Mouse (Mus musculus) ES-Bruce4 (cell line): ENCODE measurements around the gene Atp1a4. TPM values are rescaled to one million over a fixed set of nuclear protein-coding genes. Genes with fewer than 3 reads are reported as not detected.

Source experiments
- H3K27ac ChIP-seq: 2 replicates; pipeline ENCODE4 v1.5.1; 2012; ENCODE audit warnings: low read length, inconsistent platforms; ENCODE audit not compliant: insufficient read depth
- H3K27me3 ChIP-seq: 2 replicates; pipeline ENCODE4 v1.6.1; 2012; ENCODE audit warnings: mild to moderate bottlenecking, low read length, inconsistent platforms; ENCODE audit not compliant: control insufficient read depth, poor library complexity, insufficient read depth, severe bottlenecking
- H3K36me3 ChIP-seq: 2 replicates; pipeline ENCODE4 v1.6.1; 2012; ENCODE audit warnings: inconsistent platforms, mild to moderate bottlenecking, low read length, moderate library complexity; ENCODE audit not compliant: control insufficient read depth, poor library complexity, insufficient read depth, severe bottlenecking
- H3K4me1 ChIP-seq: one replicate; pipeline ENCODE4 v1.8.1; 2011; ENCODE audit warnings: low read length; ENCODE audit not compliant: control insufficient read depth, insufficient read depth
- H3K4me3 ChIP-seq: 2 replicates; pipeline ENCODE4 v1.5.1; 2011; ENCODE audit warnings: low read depth, mild to moderate bottlenecking, low read length
- H3K9ac ChIP-seq: 2 replicates; pipeline ENCODE4 v1.6.1; 2012; ENCODE audit warnings: low read depth, mild to moderate bottlenecking, inconsistent platforms; ENCODE audit not compliant: poor library complexity, severe bottlenecking
- H3K9me3 ChIP-seq: replicated peaks from 2 replicates; pipeline ENCODE4 v1.6.1; 2012; ENCODE audit warnings: mild to moderate bottlenecking, low read length, inconsistent platforms; ENCODE audit not compliant: control insufficient read depth, poor library complexity, insufficient read depth, severe bottlenecking
- CTCF ChIP-seq: IDR thresholded peaks from one replicate; pipeline ENCODE4 v1.8.1; 2011; ENCODE audit warnings: low read depth, low read length
- EP300 ChIP-seq: IDR thresholded peaks from 2 replicates; pipeline ENCODE4 v1.6.1; 2011; ENCODE audit warnings: low read depth, low read length; ENCODE audit not compliant: insufficient read depth
- POLR2A ChIP-seq: IDR thresholded peaks from one replicate; pipeline ENCODE4 v1.8.1; 2011; ENCODE audit warnings: low read length; ENCODE audit not compliant: insufficient read depth
- polyA plus RNA-seq: library from polyadenylated mRNA; stranded (reverse); fragments of >200 nt; gene quantifications from 2 replicates; pipeline ENCODE4 v1.2.4, GENCODE M21; 2011; ENCODE audit warnings: low read depth; ENCODE audit not compliant: missing spikeins, insufficient read depth, insufficient read length

Atp1a4 gene
- polyA plus RNA-seq, 1 experiment = not detected

- H3K27ac ChIP-seq = no peak overlapping the region
- H3K9me3 ChIP-seq = no peaks in the 10 kb centered on the region
- TF ChIP-seq CTCF (no peak), POLR2A (no peak), EP300 (no peak)
Measured at GRCm38 (mm10) chr1:172277172-172277571, 19.0 kb upstream of the Atp1a4 start.

GRCm38 (mm10) chr1:172274547-172274946, 16.3 kb upstream of the Atp1a4 start:
- TF ChIP-seq CTCF (no peak), EP300 (no peak), POLR2A (no peak)
- Histone ChIP-seq H3K9ac (no peak overlapping the region), H3K4me1 (no peaks in the 10 kb centered on the region), H3K36me3 (no peaks in the 10 kb centered on the region), H3K4me3 (no peak overlapping the region), H3K27me3 (no peaks in the 10 kb centered on the region), H3K27ac (no peak overlapping the region), H3K9me3 (no peaks in the 10 kb centered on the region)

More at GRCm38 (mm10) chr1:172277172-172277571, 19.0 kb upstream of the Atp1a4 start:
- Histone ChIP-seq H3K27me3 (no peaks in the 10 kb centered on the region), H3K36me3 (no peaks in the 10 kb centered on the region), H3K4me3 (no peak overlapping the region), H3K9ac (no peak overlapping the region), H3K4me1 (no peaks in the 10 kb centered on the region)

GRCm38 (mm10) chr1:172274116-172274515, 15.9 kb upstream of the Atp1a4 start:
- Histone ChIP-seq H3K36me3 (no peaks in the 10 kb centered on the region), H3K9ac (no peak overlapping the region), H3K4me1 (no peaks in the 10 kb centered on the region), H3K9me3 (no peaks in the 10 kb centered on the region), H3K27me3 (no peaks in the 10 kb centered on the region), H3K27ac (no peak overlapping the region), H3K4me3 (no peak overlapping the region)
- TF ChIP-seq POLR2A (no peak), CTCF (no peak), EP300 (no peak)

GRCm38 (mm10) chr1:172273386-172273785, 15.2 kb upstream of the Atp1a4 start:
- Histone ChIP-seq H3K4me3 (no peak overlapping the region), H3K9ac (no peak overlapping the region), H3K9me3 (no peaks in the 10 kb centered on the region), H3K36me3 (no peaks in the 10 kb centered on the region), H3K27ac (no peak overlapping the region), H3K27me3 (no peaks in the 10 kb centered on the region), H3K4me1 (no peaks in the 10 kb centered on the region)
- TF ChIP-seq EP300 = no peak
- TF ChIP-seq CTCF = no peak
- TF ChIP-seq POLR2A = no peak

- H3K27me3 ChIP-seq = no peaks in the 10 kb centered on the region
- TF ChIP-seq EP300 = no peak
- no peak for TF ChIP-seq POLR2A
- no peak for TF ChIP-seq CTCF
- no peak overlapping the region for H3K27ac ChIP-seq
- no peaks in the 10 kb centered on the region for H3K36me3 ChIP-seq
- H3K4me3 ChIP-seq = no peak overlapping the region
- no peaks in the 10 kb centered on the region for H3K4me1 ChIP-seq
- no peak overlapping the region for H3K9ac ChIP-seq
- no peaks in the 10 kb centered on the region for H3K9me3 ChIP-seq
Measured at GRCm38 (mm10) chr1:172271765-172272164, 13.6 kb upstream of the Atp1a4 start.

- Histone ChIP-seq H3K4me1 (no peaks in the 10 kb centered on the region), H3K9ac (no peak overlapping the region), H3K4me3 (no peak overlapping the region), H3K9me3 (no peaks in the 10 kb centered on the region), H3K27ac (no peak overlapping the region), H3K27me3 (no peaks in the 10 kb centered on the region), H3K36me3 (no peaks in the 10 kb centered on the region)
- no peak for TF ChIP-seq EP300
- no peak for TF ChIP-seq CTCF
- TF ChIP-seq POLR2A = no peak
Measured at GRCm38 (mm10) chr1:172271208-172271607, 13.0 kb upstream of the Atp1a4 start.
